Mouse (Mus musculus): Measurements from ENCODE around the gene Zfp286.
A peak's percentile ranks its signal among the peaks of the same experiment; 100 is the strongest.
"Not testable (repeated sequence)": the region's sequence is repeated elsewhere in the genome, so short reads cannot be mapped to it uniquely, and the experiment has no call there.

Zfp286 gene

DNA sequence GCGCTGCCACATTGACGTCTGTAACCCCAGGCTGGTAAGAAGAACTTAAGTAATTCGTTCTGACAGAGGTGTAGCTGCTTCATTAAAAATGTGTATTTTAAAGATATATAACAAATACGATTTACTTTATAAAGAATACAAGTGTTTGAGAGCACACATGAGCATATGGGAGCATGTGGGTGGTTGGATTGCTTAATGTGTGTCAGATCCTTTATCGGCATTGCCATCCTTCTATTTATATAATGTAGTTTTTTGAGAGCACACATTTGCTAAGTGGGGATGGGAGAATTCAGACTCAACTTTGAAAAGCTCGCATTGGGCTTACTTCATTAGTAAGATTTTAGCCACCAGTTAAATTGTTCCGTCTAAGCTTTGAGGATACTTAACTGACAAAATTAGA, 12.8 kb downstream of the Zfp286 start:
- DNase-seq = no peak

DNA sequence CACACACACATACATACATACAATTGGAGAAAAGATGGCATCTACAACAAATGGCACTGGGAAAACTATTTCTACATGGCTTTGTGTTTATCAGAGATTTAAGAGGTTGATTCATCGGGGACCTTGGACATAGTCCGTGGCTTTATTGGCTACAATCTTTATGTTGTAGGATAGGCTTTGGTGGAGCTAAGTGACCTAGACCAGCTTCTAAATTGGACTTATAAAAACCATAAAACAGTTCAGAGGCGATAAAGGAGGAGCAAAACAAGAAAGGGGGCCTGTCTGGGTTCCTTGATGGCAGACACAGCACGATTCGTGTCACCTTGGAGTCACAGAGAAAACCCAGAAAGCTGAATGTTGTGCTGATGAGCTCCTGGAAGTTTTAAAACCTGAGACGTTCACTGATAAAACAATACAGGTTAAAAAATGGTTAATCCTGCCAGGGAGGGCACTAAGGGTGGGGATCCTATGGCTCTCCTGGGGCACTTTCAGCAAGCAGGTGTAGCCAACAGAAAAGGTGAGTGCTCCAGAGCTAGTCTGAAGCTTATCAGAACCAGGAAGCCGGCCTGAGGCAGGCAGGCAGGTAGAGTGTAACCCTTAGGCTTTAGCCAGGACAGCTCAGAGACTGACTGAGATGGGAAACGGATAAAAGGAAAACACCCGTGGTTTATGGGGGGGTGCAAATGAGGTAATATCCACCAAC, 28.4 kb downstream of the Zfp286 start:
- DNase-seq = no peak

DNA sequence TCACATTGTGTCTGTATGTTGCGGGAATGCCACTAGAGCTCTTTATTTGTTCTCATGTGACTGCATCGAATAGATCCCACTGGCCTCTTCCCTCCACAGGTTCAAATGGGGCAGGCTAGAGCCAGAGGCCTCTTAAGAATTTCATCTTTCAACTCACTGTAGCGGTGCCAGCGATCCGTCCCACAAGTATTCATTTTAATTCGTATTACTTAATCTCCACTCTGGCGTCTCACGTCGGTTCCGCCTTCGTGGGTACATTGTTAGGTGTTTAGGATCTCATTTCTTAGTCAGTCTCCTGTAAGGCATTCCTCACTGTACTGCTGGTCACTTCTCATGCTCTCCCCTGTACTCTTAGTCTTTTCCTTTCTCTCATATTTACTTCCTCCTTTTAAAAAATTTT, 30.8 kb downstream of the Zfp286 start:
- no peak for DNase-seq

DNA sequence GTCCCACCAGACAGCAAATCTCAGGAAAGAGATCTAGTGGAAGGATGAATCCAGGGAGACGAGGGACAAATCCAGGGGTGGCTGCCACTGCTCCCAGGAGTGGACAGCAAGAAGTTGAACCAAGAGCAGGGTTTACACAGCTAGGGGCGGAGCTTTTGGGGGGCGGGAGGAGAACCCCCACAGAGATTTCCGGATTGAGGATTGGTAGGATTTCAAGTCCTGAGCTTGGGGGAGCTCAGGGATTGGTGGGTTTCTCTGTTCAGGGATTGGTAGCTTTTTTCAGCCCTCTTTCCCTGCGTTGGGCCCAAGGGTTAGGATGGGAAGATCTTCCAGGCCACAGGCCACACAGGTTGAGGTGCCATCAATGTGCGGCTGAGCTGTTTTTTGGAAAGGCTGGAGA, 31.4 kb downstream of the Zfp286 start:
- DNase-seq = no peak

DNA sequence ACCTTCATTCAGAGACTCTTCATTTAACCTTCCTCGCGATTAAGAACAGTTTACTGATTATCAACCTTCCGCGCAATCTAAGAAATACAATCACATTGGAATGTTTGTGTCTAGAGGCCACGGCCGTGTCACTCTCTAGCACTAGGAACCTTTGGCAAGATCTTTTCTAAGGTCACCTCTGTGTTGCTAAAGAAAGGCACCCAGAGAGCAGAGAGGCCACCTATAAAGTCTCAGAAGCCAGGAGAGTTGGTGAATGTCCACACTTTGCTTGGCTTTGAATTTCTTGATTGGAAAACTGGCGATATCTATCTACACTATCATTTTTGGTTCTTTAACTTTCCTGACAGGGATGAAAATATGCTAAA, 32.1 kb downstream of the Zfp286 start:
- no peak for DNase-seq

DNA sequence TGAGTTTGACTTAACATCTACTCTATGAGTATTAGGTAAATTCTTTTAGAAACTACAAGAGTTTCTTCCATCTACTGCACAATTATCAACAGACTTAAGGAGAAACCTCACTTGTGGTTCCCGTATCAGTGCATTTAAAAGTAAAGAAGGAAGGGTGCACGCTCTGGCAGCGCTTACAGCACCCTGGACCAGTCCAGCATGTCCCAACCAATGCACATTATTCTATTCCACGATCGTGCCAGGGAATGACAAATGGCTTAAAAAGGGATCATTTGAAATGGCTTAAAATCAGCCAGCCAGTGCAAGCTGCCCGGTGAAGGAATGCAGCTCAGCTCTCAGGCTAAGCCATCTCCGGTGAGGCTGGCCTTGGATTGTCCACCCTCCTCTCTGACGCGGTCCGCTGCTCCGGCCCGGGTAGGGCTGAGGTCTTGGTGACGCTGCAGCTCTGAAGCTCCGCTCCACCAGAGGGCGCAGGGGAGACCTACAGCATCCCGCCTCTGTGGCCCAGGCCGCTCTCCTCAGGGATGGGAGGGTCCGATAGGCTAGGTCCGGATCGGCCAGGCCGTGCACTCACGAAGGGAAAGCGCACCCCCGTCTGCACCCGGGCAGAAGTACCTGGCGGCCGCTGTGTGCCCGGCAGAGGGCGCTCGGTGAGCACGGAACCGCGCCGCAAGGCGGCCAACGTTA, 32.7 kb downstream of the Zfp286 start:
- DNase-seq = peak; percentile 98

DNA sequence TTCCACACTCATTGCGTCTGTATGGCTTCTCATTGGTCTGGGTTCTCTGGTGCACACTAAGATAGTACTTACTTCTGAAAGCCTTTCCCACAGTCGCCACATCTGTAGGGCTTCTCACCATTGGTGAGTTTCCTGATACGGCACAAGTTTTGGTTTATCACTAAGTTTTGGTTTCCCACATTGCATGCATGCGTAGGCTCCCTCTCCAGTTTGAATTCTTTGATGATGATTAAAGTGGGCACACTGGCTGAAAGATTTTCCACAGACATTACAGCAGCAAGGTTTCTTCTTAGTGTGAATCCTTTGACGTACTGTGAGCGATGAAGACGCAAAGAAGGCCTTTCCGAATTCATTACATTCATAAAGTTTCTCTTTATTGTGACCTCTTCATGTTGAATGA, 36.5 kb downstream of the Zfp286 start, which contains the start of gene Gm10428:
TSS of gene Gm10428 (plus strand) at position 321 of the 400 bp plus-strand sequence.
- DNase-seq = no peak

DNA sequence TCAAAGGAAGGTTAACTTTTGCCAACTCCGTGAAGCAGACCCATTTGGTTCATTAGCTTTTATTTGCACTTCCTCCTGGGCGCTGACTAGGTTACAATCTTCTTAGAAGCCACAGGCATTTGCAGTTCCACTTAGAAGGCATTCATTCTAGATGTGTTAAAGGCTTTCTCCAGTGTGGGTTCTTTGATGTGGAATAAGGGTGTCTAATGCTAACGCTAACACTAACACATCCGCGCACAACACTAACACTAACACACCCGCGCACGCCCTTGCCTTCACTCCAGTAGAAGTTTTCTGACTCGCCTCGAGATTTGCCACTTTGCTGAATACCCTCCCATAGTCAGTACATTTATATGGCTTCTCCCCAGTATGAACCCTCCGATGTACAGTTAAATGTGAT, 37.1 kb downstream of the Zfp286 start:
- DNase-seq = no peak

DNA sequence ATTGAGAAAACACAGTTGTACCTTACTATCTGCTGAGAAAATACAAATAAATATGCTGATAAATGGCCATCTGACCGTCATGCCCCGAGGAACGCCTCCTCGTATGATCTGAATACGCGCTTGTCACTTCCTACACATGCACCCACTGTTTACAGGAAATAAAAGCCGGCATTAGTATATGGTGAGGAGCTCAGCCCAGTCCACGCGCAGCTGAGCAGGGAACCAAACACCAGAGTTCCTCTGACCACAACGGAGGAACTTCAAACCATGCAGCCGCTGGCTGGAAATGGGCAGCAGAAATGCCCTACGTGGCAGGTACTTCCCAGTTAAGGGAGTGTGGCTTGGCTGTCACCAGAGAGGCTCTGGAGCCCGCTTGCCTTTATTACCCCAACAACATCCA, 39.8 kb downstream of the Zfp286 start:
- DNase-seq = not testable (repeated sequence)

DNA sequence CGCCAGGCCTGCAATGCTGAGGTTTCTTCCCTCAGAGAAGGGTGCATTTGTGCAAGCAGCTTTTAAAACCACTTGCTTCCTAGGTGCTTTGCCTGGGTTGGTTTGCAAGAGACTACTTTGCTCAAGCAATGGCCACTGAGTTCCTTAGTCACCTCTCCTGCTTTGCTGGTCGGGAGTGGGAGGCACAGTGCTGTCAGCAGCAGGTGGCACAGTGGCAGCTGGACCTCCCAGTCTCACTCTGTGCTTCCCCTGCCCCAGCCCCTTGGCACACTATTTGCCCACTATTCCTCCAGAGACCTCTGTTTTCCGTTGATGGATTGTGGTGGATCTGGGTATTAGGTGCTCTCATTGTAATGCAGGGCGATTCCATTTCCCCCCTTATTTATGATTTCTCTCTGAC, 41.2 kb downstream of the Zfp286 start:
- DNase-seq = no peak

DNA sequence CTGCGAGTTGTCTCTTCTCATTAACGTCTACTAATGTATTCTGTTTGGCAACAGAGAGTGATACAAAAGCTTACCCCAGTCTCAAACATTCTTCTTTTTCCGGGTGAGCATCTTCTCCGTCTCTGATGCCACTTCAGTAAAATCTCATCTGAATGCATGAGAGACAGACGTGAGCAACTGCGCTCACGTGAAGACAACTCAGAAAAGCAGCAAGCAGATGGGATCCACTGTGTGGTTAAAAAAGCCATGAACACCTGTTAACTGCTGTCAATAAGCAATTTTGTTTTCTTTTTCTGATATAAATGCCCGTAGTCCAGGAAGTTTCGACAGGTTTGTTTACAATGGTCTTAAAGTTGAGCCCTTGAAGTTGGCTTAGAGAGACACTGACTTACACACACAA, 42.0 kb downstream of the Zfp286 start:
- DNase-seq = no peak

DNA sequence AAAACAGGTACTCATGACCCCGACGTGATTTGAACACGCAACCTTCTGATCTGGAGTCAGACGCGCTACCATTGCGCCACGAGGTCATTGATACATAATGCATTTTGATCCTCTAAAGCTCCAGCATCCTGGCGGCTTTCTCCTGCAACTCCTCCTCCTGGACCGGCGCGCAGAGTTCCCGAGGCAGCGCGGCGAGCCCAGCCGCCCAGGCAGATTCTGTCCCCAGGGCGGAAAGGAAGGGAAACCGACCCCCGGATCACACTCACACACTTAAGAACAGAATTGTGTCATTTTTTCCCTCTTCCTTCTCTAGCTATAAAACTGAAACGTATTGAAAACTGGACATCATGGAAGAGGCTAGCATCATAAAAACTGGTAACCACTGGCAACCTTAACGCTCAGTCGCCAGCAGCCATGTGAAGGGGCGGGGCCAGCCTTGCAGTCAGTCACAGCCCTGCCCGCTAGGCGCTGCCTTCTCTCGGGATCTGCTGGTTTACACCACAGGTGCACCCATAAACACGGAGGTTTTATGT, 43.2 kb downstream of the Zfp286 start:
- DNase-seq = peak; percentile 54 to 68

DNA sequence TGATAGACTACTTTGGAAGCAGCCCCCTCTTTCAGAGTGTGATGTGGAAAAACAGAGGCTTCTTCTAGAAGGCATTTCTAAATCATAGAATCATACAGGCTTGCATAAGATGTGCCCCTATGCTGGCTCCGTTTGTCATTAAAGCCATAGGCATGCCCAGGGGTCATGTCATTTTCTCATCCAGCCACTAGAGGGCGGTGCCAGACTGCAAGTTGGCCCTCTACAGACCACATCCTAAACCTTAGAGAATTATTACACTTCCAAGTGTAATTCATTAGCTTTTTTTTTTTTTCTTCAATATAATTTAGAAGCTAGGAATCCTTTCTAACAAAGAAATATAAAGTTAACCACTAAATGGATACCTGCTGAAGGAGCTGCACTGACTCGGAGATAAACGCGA, 45.2 kb downstream of the Zfp286 start:
- peak; percentile 23 to 60 for DNase-seq

DNA sequence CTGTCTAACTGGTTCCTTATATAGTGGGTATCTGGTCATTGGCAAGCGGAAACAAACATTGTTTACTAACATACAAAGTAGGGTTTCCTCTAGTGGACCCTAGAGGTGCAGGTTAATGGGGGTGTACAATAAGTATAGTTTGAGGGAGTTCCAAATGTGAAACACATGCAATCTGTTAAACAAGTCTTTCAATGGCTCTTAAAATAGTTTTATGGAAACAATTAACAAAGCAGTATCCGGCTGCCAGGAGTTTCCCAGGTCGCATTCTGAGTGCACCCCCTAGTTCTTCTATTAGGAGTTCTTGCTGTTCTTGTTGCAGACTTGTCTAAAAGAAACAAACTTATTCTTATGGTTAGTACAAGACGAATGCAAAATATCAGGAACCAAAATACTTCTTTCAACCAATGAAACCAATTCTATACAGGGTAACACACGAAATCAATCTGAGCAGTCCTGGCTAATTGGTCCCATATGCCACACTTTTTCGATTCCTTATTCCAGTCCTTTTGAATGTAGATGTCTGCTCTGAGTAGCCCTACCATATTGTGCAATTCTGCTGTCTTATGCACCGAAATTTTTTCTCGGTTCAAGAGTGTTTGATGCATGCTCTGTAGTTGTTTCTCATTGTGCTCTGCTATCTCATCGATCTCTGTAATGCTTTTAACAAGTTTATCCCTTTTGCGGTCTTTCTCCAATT, 46.9 kb downstream of the Zfp286 start:
- no peak for DNase-seq

DNA sequence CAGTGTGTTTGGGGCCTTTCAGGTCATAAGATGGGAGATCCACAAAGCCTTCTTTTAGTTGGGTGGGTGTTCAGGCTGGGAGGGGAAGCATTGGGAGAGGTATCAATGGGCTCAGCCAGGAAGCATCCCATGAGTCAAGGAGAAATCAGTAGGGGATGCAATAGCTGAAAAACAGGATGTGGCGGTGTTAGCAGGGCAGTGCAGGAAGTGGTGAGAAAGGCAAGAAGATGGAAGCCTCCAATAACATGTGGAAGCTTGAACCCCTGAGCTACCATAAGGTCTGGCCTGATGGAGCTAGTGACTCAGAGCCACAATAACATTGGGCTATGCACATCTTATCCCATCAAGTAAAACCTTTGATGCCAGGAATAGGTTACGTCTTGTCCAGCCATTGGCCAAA, 48.1 kb downstream of the Zfp286 start:
- DNase-seq = no peak

DNA sequence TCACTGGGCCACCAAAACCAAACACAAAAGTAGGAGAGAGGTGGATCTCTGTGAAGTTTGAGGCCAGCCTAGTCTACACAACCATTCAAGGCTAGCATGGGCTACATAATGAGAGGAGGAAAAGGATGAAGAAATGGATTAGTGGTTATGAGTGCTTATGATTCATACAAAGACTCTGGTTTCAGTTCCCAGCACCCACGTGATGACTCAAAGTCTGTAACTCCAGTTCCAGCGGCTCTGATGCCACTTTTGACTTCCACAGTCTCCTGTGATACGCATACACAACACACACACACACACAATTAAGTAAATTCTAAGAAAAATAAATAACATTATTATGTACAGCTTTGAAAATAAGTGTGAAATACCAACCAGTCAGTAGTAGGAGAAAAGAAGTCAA, 56.6 kb downstream of the Zfp286 start:
- no peak for DNase-seq

DNA sequence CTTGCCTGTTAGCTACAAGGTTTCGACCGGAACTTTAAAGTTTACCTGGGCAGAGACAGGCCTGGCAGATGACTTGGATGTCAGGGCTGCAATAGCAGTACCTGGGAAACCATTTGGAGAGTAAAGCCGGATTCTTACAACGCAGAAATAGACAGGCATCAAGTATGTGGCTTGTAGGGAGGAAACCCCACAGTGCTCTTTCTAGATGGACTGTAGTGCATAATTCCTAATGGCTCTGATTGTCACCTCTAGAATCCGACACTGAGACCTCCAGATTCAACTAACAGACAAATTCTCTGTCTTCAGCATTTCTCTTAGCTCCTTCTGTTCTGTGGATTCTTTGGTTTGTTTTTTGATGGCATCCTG, 57.3 kb downstream of the Zfp286 start:
- no peak for DNase-seq

DNA sequence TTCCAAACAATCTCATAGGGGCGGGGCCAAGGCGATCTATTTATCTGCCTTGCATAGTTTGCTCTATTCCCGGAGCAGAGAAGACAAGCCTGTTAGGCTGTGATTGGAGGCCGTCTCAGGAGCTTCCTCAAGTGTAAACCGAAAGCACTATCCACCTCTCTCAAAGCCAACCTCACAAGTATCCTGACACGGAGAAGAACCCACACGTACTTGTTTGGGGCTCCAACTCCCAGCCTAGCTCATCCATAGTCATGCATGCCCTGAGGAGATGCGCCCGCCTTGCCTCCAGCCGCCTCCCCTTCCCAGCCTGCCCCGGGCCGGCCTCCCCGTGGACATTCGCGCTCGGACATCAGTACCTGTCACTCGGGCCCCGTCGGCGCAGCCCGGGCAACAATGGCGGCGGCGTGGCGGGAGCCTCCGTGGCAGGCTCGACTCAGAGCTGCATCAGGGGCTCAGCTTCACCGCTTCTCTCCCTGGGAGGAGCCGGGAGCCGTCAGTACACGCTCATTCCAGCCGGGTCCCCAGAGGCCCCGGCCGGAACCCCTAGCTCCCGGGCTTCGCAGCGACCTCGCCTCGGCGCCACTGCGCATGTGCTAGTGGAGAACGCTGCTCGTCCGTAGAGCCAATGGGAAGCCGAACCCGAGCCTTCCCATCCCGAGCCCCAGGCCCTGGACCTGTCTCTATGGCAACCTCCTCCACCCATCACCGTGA, 57.8 kb downstream of the Zfp286 start, which contains the start of gene Zfp287:
TSS of gene Zfp287 (minus strand) at position 595 of the 711 bp plus-strand sequence.
- DNase-seq = peak; percentile 74 to 76

DNA sequence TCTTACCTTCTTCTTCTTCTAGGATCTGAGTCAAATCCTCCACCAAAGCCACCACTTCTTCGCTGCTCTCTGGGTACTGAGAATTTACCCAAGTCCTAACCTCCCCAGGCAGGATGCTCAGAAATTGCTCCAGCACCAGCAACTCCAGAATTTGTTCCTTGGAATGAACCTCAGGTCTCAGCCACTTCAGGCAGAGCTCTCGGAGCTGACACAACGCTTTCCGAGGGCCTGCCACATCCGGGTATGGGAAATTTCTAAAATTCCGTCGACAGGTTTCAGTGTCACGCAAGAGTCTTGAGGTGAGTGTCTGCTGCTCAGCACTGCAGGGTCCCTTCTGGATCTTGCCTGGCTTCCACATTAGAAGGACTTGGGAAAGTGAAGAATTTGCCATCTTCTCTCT, 61.0 kb downstream of the Zfp286 start:
- no peak for DNase-seq

DNA sequence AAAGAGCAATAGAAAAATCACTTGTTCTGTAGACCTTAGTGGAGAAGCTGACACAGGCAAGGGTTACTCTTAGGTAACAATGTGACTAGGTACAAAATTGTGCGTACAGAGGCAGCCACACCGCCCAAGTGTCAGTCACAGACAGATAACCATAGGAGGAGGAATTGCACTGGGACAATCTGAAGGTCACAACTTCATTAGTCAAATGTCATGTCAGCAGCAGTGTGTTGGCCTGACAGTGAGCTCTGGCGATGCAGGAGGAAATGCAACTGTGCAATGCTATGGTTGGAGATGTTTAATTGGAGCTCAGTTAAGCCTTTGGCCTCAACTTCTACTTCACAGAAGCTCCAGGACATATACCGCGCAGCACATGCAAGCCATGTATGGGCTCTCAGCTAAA, 78.6 kb downstream of the Zfp286 start:
- DNase-seq = no peak

DNA sequence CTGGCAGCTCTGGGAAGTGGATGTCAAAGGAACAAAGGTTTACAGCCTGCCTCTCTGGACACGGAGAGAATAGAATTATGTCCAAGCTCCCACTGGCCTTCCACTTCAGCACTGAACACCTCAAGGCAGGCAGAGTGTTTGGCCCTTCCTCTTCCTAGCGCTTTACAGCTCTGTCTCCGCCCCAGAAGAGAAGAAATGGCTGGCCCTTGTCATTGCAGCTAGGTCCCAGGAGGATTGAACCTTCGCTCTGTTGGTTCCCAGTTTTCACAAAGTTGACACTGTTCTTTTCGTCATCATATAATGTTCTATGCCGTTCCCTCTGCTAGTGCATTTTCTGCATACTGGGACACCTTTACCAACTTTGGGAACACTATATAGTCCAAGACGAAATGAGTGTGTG, 81.0 kb downstream of the Zfp286 start:
- no peak for DNase-seq

DNA sequence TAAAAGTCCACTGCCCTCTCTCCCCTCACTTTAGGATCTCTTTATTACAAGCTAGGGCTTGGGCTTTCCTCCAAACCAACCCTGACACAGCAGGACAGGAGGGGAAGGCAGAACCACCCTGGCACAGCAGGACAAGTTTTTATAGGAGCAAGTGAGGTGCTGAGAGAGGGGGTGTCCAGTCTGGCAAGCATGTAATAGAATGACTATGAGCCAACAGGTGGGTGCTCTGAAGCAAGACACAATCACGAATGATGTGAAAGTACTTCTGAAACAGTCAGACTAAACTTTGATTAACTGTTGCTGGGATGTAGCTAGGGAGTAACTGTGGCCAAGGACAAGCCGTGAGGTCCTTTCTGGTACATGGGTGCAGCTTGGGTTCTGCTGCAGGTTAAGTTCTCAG, 83.1 kb downstream of the Zfp286 start:
- no peak for DNase-seq

All from kidney, adult 8-10 months (tissue).